Mouse (Mus musculus): ENCODE measurements around the gene Fbxl5.
A peak's percentile ranks its signal among the peaks of the same experiment; 100 is the strongest.

Gene Fbxl5

GRCm38 (mm10) chr5:43781423-43781976 is 39.9 kb downstream of the Fbxl5 start:
- DNase-seq: peak; percentile 32

GRCm38 (mm10) chr5:43778583-43778982 is 42.9 kb downstream of the Fbxl5 start:
- no peak for DNase-seq

DNA sequence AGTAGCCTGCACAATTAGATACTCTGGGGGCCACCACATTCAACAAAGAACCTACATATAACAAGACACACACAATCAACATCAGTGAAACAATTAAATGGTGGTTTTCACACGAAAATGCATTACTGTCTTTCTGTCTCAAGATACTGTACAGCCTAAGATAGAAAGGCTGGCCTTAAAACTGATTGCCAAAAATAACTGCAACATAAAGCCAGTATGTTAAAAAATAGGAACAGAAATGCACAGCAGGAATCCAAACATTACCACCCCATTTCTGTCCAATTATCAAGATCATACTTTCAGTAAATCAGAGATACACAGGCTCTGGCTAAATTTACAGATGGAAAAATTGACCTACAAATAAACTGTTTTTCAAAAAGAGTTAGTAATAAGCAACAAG is 44.4 kb downstream of the Fbxl5 start:
- no peak for DNase-seq

DNA sequence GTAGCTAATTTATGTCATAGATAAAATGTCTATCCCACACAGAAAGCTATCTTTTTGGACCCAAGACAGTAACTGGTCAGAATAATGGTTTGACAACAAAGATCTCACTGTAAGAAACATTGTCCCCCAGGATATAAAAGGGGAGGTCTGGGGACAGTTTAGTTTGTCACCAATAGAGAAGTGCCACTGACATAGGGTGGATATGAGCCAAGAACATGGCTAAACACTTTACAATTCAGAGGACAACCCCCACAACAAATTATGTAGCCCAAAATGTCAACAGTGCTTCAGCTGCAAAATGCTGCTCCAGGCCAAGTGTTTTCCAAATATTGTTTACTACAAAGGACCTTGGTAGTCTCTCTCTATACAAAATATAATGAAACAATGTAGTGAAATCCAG is 45.0 kb downstream of the Fbxl5 start:
- no peak for DNase-seq

GRCm38 (mm10) chr5:43771555-43771954 is 49.9 kb downstream of the Fbxl5 start:
- DNase-seq: no peak

GRCm38 (mm10) chr5:43770618-43771354 is 50.7 kb downstream of the Fbxl5 start:
- no peak for DNase-seq

- DNase-seq: no peak
These were observed 72.3 kb downstream of the Fbxl5 start for GRCm38 (mm10) chr5:43749092-43749491.

GRCm38 (mm10) chr5:43748039-43748438 is 73.4 kb downstream of the Fbxl5 start:
- no peak for DNase-seq

DNA sequence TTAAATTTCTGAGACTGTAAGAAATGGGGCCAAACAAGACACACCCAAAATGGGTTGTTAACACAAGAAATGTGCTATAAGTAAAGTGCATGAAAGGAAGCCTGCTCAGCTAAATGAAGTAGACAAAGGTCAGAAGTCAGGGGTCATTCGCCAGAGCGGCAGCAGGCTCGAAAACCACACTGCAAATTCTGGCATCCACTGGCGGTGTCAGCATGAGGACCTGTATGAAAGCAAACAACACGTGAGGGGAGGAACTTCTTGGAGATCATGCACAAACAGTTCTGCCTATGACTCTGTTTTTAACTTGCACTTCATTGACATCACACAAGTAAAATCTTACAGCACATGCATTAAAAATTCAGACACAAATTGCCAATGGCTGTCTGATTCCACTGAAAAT is 76.3 kb downstream of the Fbxl5 start:
- DNase-seq: peak; percentile 24

- DNase-seq: peak; percentile 10
These were observed 77.3 kb downstream of the Fbxl5 start for GRCm38 (mm10) chr5:43744187-43744586.

GRCm38 (mm10) chr5:43732381-43732780 is 89.1 kb downstream of the Fbxl5 start:
- DNase-seq: no peak

DNA sequence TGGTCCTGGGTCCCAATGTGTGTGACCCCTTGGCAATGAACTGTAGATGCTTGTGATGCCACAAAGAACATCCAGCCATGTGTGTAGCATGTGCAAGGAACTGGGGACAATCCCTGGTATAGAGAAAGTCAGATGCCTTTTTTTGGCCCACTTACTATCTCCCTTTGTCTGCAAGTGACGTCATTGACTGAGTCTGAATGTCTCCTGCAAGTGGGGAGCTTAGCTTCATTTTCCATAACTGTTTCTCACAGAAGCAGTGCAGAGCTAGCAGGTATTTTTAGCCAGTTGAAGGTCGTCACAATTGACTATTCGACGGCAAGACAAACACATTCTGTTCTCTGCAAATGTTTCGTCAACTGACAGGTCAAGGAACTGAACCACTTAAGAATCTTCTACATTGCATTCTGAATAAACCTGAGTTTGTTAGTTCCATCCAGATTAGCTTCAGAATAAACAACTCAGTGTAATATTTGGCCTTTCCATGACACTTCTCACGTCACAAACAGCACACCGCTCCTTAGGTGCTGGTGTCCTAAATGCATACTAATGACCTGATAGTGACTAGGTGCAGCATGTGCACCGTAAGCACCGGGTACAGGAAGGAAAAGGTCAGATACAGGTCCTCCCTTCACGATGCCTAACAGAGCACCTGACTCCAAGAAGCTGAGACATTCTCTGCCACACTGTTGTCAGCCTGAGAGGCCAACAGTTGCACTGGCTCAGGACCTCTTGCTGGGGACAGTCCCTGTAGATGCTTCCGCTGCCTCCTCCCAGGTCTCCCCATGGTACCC is 92.9 kb downstream of the Fbxl5 start:
- DNase-seq: no peak

DNA sequence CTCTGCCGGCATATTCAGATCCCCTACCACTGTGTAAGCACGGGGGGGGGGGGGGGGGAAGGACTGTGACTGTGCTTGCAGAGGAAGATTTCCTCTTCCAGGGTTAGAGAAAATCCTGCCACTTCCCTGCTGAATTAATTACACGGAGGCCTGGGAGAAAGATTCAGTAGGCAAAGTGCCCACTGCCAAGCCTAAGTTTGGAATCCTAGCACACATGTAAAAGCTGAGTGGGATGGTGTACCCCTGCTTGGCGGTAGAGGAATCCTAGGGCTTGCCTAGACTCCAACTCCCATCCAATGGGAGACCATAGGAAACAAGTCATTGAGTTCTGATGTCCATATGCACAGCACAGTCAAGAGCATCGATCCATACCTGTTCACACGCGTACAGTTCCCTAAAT is 97.6 kb downstream of the Fbxl5 start:
- no peak for DNase-seq

DNA sequence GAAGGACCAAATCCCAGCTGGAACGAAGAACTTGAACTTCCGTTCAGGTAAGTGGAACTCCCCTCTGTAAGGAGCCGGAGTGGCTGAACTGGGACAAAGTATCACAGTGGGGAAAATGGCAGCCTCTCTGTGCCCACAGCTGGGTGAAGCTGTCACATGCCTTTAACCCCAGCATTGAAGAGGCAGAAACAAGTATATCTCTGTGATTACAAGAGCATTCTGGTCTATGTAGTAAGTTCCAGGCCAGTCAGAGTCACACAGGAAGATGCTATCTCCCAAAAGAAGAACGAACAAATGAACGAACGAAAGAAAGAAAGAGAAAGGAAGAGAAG is 99.0 kb downstream of the Fbxl5 start:
- DNase-seq: no peak

- DNase-seq: no peak
These were observed 99.6 kb downstream of the Fbxl5 start for GRCm38 (mm10) chr5:43721538-43722451.

DNA sequence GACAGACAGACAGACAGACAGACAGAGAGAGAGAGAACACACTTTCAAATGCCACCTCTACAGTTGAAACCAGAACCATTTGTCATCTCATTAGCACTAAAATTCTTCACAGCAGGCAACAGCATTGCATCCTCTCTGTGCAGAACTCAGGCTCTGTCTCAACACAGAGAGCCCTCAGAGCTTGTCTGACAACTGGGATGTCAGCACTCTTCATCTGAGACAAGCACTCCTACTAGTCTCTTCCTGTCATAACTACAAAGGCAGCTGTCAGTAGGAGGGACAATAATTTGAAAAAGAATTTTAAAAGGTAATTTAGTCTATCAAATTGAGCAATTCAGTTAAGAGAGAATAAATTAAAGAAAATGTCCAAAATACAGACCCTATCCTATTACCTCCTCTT is 122.2 kb downstream of the Fbxl5 start:
- no peak for DNase-seq

DNA sequence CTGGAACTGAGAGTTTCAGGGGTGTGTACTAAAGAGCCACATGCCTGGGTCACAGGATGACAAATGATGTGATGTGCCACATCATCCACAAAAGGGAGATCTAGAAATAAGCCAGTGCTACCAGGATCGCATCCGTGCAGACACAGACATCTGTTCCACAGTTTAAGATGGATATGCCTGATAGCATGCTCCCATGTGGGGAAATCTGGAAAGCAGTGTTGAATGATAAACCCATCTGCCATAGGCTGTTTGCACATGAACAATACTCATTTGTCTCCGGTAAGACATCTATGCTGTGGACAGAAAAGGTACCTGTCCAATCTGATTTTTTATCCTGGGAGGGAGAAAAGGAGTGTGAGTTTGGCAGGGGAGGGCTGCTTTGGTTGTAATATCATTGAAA is 124.3 kb downstream of the Fbxl5 start:
- DNase-seq: no peak

All from lung, postnatal 36 days (tissue).